Mouse (Mus musculus): Measurements from ENCODE around the gene Ogfr.

The Ogfr gene

DNA sequence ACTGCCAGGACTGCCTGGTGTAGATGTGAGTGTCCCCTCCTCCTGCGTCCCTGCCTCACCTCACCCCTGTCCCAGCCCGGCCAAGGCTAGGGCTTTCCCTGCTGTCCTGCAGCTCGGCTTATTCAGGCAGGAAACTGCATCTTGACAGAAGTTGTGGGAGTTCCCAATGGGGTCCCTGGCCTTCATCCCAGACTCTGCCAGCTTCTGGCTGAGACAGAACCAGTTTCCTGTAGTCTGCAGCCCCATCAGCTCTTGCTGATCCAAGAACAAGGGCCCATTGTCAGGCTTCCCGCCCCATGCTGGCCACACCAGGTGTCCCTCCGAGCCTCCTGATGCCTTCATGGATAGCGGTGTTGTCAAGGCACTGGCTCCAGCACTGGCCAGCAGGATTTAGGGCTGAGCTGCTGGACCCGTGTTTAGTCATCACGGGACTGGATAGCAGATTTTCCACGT is 11.6 kb downstream of the Ogfr start:
- DNase-seq (ENCODE audit: low spot score in 2 of 2), result no peak

DNA sequence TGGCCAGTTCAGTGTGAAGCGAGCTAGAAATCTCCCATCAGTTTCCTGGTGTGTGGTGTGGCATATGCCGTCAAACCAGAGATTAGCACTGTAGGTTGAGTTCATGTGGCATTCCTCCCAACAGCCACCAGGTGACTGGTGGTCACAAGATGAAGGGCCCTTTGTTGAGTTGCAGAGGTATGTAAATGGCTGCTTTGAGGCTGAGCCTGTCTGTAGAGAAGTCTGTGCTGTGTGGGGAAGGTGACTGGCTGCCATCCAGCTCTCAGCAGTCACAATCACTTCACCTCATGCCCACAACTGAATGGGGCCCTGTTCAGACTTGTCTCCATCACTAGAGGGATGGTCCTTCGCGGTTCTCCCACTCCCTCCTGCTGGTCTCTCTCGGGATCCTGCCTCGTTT is 15.7 kb downstream of the Ogfr start:
- no peak for DNase-seq (ENCODE audit: low spot score in 2 of 2)

DNA sequence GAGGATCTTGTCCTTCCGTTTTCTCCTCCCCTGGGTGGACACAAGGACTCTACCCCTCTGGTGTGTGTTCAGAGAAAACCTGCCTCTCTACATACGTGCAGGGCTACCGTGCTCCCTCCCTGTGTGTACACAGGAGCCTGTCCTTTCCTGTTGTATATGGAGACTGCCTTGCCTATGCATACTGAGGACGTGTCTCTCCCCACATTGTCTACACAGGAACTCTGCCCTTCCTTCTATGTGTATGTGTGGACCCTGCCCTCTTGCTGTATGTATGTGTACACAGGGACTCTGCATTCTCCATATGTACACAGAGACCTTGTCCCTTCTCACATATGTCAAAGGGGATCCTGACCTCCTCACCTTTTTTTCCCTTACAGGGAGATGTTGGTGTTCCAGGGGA is 21.2 kb downstream of the Ogfr start:
- no peak for DNase-seq (ENCODE audit: low spot score in 2 of 2)

DNA sequence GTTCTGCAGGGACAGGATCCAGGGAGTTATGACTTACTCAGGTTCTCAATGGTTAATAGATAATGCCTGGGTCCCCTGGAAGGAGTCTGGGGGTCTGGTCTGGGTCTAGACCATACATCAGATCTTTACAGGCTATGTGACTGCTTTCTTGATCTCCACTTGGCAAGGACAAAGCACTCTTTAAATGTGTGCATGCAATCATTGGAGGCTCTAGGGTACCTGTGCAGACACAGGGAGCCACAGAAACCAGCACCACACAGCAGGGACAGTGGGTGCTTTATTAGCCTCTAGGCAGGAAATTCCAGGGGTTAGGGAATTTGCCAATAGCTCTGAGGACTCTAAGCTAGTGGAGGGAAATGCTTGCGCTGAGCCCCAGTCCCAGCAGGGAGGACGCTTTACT is 22.8 kb downstream of the Ogfr start:
- no peak for DNase-seq (ENCODE audit: low spot score in 2 of 2)

DNA sequence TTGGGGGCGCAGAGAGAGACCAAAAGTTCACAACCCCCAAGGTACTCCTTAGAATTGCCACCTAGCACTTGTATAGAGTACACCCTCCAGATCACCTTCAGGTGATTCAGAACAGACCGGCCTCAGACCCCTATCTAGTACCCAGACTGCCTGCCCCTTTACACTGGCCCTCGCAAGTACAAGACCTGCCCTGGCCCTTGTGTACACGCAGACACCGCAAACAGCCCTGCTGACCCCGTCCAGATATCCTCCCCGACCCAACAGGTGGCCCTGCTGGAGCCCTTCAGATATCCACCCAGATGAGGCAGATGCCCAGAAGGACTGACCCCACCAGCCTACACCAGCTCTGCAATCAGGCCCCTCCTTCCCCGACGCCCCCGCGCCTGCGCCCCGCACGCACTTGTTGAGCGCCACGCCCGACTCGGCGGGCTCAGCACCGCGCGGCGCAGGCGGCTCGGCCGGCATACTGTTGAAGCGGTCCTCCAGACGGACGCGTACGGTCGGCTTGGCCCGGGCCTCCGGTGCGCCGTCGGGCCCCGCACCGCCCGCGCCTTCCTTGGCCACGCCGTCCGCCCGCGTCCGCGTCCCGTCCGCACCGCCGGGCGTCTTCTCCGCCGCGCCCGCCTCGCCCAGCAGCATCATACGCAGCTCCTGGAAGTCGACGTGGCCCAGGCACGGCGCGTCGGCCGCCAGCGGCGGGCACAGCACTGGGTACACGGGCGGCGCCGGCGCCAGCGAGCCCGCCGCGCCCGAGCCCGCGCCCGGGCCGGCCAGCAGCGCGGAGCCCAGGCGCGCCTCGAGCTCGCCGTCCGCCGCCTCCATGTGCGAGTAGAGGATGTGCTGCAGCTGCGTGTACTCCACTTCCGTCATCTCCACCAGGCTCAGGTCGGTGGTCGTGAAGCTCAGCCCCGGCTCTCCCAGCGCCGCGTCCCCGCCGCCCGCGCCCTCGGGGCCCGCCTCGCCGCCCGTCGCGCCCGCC is 52.8 kb downstream of the Ogfr start:
- no peak for DNase-seq (ENCODE audit: low spot score in 2 of 2)

DNA sequence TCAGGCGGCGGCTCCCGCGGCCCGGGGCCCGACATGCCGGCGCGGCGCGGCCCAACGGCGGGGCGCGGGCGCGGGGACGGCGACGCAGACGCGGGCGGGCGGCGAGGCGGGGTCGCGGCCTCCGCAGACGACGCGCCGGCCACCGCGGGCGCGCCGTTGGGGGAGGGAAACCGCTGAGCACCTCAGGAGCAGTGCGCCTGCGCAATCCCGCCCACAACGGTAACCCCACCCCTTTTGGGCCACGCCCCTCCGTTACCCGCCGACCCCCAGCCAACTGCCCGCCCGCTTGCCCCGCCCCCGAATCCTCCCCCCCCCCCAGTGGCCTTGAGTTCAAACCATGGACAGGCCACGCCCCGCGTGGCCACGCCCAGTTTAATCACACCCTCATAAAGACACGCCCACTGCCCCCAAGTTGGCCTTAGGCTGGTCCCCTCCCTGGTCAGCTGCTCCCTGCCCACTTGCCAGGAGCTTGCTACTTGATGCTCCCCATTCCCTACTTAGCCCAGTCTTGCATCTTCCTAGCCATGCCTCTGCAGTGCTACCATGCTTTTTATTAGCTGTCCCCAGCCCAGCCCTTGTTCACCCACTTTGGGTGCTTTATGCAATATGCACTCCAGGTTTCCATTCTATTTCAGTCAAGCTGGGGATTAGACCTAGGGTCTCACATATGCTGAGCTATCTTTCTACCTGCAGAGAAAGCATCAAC is 53.7 kb downstream of the Ogfr start, which contains the start of gene Tcfl5:
TSS of gene Tcfl5 (minus strand) at position 154 of the 706 bp plus-strand sequence.
- DNase-seq (ENCODE audit: low spot score in 2 of 2), result no peak

DNA sequence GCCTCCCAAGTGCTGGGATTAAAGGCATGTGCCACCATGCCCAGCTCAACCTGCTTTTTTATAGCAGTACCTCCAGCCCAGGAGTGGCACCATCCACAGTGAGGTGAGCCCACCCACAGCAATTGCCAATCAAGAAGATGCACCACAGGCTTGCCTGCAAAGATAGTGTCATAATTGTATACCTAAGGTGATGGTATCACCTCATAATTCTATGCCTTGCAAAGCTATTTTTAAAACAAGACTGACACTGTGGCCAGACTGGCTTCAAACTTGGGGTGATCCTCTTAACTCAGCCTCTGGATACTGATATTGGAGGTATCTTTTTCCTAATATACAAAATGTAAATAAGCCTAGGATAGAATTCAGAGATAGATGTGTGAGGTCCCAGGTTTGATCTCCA is 54.6 kb downstream of the Ogfr start:
- no peak for DNase-seq (ENCODE audit: low spot score in 2 of 2)
